Mouse (Mus musculus): ENCODE results near the gene Ankrd53. TPM values are rescaled to one million over a fixed set of nuclear protein-coding genes. Genes with fewer than 3 reads are reported as not detected.

Ankrd53 gene
- total RNA-seq (2021), result under 1 TPM in 1 of 2 experiments, not detected in 1; 0.15 TPM
- long read RNA-seq, experiment 1, result 0 reads
- long read RNA-seq, experiment 2, result 0 reads

- DNase-seq, result no peak
Measured at GRCm38 (mm10) chr6:83762344-83762743, at the start of gene Ankrd53. Gene Ankrd53 (plus strand): TSS chr6:83762644.

- no peak for DNase-seq
Measured at GRCm38 (mm10) chr6:83713271-83714136, 48.9 kb upstream of the Ankrd53 start.

- peak; percentile 23 for DNase-seq
Measured at GRCm38 (mm10) chr6:83714221-83715123, 48.0 kb upstream of the Ankrd53 start.

- DNase-seq, result peak; percentile 12
Measured at GRCm38 (mm10) chr6:83715461-83716196, 46.8 kb upstream of the Ankrd53 start.

- DNase-seq, result no peak
Measured at GRCm38 (mm10) chr6:83717026-83717425, 45.4 kb upstream of the Ankrd53 start.

- no peak for DNase-seq
Measured at GRCm38 (mm10) chr6:83722526-83722925, 39.9 kb upstream of the Ankrd53 start.

GRCm38 (mm10) chr6:83727178-83727577 lies 35.3 kb upstream of the Ankrd53 start:
- no peak for DNase-seq

GRCm38 (mm10) chr6:83728488-83728887 lies 34.0 kb upstream of the Ankrd53 start:
- DNase-seq, result peak; percentile 36

- no peak for DNase-seq
Measured at GRCm38 (mm10) chr6:83729350-83729970, 33.0 kb upstream of the Ankrd53 start.

GRCm38 (mm10) chr6:83731128-83731527 lies 31.3 kb upstream of the Ankrd53 start:
- peak; percentile 88 for DNase-seq

- DNase-seq, result no peak
Measured at GRCm38 (mm10) chr6:83737311-83737710, 25.1 kb upstream of the Ankrd53 start.

- DNase-seq, result no peak
Measured at GRCm38 (mm10) chr6:83738596-83738995, 23.8 kb upstream of the Ankrd53 start.

- DNase-seq, result no peak
Measured at GRCm38 (mm10) chr6:83742761-83743160, 19.7 kb upstream of the Ankrd53 start, which contains the start of gene Atp6v1b1. Gene Atp6v1b1 (plus strand): TSS chr6:83742990.

- DNase-seq, result no peak
Measured at GRCm38 (mm10) chr6:83743212-83743611, 19.2 kb upstream of the Ankrd53 start.

GRCm38 (mm10) chr6:83744126-83744525 lies 18.3 kb upstream of the Ankrd53 start:
- DNase-seq, result no peak

- DNase-seq, result no peak
Measured at GRCm38 (mm10) chr6:83744557-83744956, 17.9 kb upstream of the Ankrd53 start.

- DNase-seq, result no peak
Measured at GRCm38 (mm10) chr6:83745466-83745865, 17.0 kb upstream of the Ankrd53 start.

GRCm38 (mm10) chr6:83749286-83749685 lies 13.2 kb upstream of the Ankrd53 start:
- DNase-seq, result no peak

- DNase-seq, result peak; percentile 81
Measured at GRCm38 (mm10) chr6:83750171-83750684, 12.2 kb upstream of the Ankrd53 start.

- no peak for DNase-seq
Measured at GRCm38 (mm10) chr6:83756051-83756450, 6.4 kb upstream of the Ankrd53 start.

GRCm38 (mm10) chr6:83762880-83763431 lies 512 bp downstream of the Ankrd53 start:
- DNase-seq, result peak; percentile 51

All from adrenal gland, postnatal 10 days (tissue).